Mouse (Mus musculus) liver, embryonic 11.5 days (tissue): ENCODE measurements around the gene Pum2. TPM values are rescaled to one million over a fixed set of nuclear protein-coding genes. Genes with fewer than 3 reads are reported as not detected.

Experiments
- polyA plus RNA-seq: library from polyadenylated mRNA; unstranded; fragments of >200 nt; fragmentation: Nextera tagmentation; extraction: Ambion mirVana; gene quantifications from 2 replicates; pipeline ENCODE4 v1.2.1, GENCODE M21; 2014

The Pum2 gene
- polyA plus RNA-seq, 1 experiment from 2014 or later, result 47.3 TPM

Other genes starting within 250 kb of the Pum2 start
- 19.5 and 23.2 TPM in 2 replicates for gene Rhob, start 174.1 kb upstream of the Pum2 start, polyA plus RNA-seq
- not detected in 2 replicates for gene Slc7a15, start 75.1 kb upstream of the Pum2 start, polyA plus RNA-seq
- gene Sdc1, start 97.2 kb downstream of the Pum2 start, polyA plus RNA-seq, result 50.2 and 51.6 TPM in 2 replicates
- gene Laptm4a, start 247.5 kb downstream of the Pum2 start, polyA plus RNA-seq, result 128 and 129 TPM in 2 replicates